Mouse (Mus musculus): ENCODE data around the gene Ttll2. TPM values are rescaled to one million over a fixed set of nuclear protein-coding genes. Genes with fewer than 3 reads are reported as not detected.
"Not testable (repeated sequence)": the region's sequence is repeated elsewhere in the genome, so short reads cannot be mapped to it uniquely, and the experiment has no call there.

The Ttll2 gene
- polyA plus RNA-seq, 1 experiment from 2014 or later: not detected

DNA sequence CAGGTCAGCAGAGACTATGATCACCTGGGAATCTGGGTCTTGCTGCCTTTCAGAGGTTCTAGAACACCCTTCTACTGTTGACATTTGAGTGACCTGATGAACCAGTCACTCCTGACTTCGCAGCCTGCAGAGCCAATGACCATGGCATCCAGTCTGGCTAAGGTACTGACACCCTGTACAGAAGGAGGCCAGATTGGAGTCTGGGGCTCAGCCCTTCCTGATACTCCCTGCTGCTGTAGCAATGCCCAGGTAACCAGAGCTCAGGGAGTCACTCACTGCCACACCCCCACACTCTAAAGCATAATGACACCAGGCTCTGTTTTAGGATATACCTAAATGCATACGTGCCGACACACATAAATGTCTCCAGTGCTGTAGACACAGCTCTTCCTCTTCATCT is 30.2 kb upstream of the Ttll2 start:
- WGBS: 90% methylated on average over 1 of the region's 3 CpGs
- not testable (repeated sequence) for DNase-seq (ENCODE audit: low spot score); H3K9me3 ChIP-seq

DNA sequence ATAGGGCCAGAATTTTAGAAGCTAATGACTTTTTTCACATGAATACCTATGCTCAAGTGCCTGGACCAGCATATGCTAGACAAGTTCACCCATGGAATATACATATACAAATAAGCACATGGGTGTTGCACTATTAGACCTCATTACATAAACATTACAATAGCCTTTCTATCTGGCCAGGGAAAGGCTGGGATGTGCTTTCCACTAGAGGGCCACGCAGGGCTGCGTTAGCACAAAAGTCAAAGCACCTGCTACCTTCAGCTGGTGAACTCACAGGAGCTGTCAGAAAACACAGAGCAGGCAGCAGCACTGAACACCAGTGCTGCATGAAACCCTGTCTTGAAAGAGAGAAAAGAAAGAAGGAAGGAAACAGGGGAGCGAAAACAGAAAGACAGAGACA is 25.4 kb upstream of the Ttll2 start:
- not testable (repeated sequence) for H3K27ac ChIP-seq; H3K36me3 ChIP-seq; H3K9me3 ChIP-seq; H3K4me3 ChIP-seq; H3K27me3 ChIP-seq (ENCODE audit: insufficient read depth, poor library complexity, severe bottlenecking); DNase-seq (ENCODE audit: low spot score); H3K4me1 ChIP-seq (replicated peaks)
- WGBS: 42% methylated on average over 2 of the region's 3 CpGs

More for the DNA sequence above, 30.2 kb upstream of the Ttll2 start:
- H3K27ac ChIP-seq; H3K36me3 ChIP-seq; H3K27me3 ChIP-seq (ENCODE audit: insufficient read depth, poor library complexity, severe bottlenecking); H3K4me1 ChIP-seq (replicated peaks); H3K4me3 ChIP-seq: not testable (repeated sequence)

DNA sequence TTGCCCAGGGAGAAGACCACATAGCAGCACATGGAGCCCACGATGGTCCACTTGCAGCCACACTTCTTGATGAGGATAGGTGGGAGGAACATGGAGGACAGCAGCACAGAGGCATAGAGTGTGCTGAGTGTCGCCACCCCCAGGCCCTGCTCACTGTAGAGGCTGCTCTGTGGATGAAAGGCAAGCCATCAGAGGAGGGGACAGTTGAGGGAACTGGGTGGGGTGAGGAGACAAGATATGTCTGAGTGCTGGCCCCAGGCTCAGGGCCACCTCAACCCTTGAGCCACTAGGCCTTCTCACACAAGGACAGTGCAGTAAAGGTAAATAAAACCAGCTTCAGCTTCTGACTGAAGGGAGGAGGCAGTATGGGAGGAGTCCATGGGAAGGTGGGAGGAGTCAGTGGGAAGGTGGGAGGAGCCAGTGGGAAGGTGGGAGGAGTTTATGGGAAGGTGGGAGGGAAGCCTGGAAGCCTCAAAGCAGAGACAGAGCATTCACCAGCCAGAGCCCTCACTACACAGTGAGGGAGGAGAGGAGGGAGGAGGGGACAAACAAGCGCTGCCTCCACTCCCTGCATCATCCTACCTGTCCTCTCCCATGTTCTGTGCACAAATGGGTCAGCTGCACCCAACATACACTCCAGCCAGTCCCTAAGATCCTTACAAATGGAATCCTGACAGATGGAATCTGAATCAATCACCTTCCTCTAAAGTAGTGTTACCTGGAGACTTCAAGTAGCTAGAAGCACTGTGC is 24.6 kb upstream of the Ttll2 start:
- H3K4me1 ChIP-seq (replicated peaks); H3K27ac ChIP-seq; H3K36me3 ChIP-seq; DNase-seq (ENCODE audit: low spot score); H3K4me3 ChIP-seq; H3K9me3 ChIP-seq; H3K27me3 ChIP-seq (ENCODE audit: insufficient read depth, poor library complexity, severe bottlenecking): not testable (repeated sequence)
- 81% methylated on average over 1 of the region's 3 CpGs for WGBS

DNA sequence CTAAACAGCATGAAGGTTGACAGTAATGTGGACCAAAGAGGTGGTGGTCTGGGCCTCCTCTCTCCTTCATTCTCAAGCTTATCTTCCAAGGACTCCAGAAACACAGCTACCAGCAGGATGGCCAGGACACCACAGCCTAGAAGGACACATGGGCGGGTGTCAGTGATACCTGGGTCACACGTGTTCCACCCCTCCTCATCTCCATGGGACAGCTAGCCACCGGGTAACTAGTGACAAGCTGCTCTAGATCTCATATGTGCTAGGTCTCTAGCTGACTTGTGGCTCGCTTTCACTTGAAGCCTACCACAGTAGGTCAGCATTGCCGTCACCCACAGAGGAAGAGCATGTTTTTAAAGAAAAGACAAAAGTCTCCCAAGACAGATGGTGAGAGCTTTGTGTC is 19.4 kb upstream of the Ttll2 start, which contains the start of gene Gm49630:
Gene Gm49630 (minus strand): TSS at position 101 of the 400 bp plus-strand sequence.
- 76% methylated on average over 3 of the region's 5 CpGs for WGBS
- not testable (repeated sequence) for H3K36me3 ChIP-seq; H3K4me1 ChIP-seq (replicated peaks); H3K4me3 ChIP-seq; H3K27ac ChIP-seq; H3K27me3 ChIP-seq (ENCODE audit: insufficient read depth, poor library complexity, severe bottlenecking); H3K9me3 ChIP-seq; DNase-seq (ENCODE audit: low spot score)

DNA sequence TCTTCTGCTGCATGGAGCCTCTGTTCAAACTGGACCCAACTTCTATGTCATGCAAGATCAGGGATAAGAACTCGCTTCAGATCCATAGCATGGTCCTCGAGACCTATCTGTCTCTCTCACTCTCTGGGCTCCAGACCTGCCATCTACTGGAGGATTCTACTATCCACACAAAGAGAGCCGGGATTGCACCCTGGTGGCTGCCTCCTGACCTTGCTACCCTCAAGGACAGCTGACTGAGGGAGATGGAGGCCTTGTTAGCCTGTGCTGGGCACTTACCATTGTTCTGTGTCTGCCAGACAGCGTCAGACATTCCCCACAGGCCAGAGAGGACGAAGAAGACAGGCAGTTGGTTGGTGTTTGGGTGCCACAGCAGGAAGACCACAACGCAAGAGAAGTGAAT is 16.9 kb upstream of the Ttll2 start:
- H3K4me3 ChIP-seq; H3K4me1 ChIP-seq (replicated peaks); H3K27me3 ChIP-seq (ENCODE audit: insufficient read depth, poor library complexity, severe bottlenecking); H3K9me3 ChIP-seq; DNase-seq (ENCODE audit: low spot score); H3K27ac ChIP-seq; H3K36me3 ChIP-seq: not testable (repeated sequence)
- WGBS: 69% methylated on average over 6 of the region's 6 CpGs

DNA sequence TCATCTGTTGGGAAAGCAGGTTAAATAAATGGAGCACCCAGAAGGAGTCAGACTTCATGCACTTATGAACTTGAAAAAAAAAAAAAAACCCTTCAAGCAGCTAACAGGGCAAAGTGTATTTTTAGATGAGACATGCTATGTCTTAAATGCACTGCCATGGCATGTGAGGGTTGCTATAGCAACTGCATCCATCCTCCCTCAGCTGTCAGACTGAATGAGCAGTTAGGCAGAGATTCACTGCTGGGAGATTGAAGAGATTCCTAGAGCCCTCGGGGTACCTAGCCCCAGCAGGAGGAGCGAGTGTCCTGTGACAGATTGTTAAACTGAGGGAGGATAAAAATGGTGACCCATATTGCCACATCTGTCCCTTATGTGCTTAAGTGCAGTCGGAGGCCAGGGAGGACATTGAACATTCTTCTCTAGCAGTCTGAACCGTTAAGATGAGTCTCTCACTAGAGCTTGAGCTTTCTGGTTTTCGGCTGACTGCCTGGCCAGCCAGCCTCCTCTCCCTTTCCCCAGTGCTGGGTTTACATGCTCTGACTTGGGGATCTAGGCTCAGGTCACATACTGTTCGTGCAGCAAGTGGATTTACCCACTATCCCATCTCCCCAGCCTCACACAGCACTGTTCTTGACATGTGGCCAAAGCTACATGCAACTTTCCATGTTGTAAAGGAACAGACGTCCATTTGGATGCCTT is 14.3 kb upstream of the Ttll2 start:
- H3K27me3 ChIP-seq (ENCODE audit: insufficient read depth, poor library complexity, severe bottlenecking); H3K4me3 ChIP-seq; H3K9me3 ChIP-seq; H3K36me3 ChIP-seq; H3K27ac ChIP-seq; DNase-seq (ENCODE audit: low spot score); H3K4me1 ChIP-seq (replicated peaks): not testable (repeated sequence)
- 51% methylated on average over 5 of the region's 7 CpGs for WGBS

DNA sequence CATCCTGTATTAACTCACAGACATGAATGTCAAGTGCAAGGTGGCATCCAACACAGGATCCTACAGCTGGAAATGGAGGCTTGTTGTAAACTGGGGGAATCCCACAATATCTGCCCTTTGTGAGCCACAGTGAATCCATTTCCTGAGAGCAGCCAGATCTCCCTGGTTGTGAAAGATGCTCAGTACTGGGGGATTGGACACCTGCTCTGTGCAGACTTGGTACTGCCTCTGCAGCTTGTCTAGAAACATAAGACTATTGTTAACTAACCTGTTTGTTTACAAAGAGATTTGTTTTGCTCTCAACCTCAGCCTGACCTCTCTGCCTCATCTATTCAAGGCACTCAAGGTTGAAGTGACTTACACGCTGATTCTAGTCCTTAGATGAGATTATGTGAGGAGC is 13.8 kb upstream of the Ttll2 start:
- not testable (repeated sequence) for H3K36me3 ChIP-seq; DNase-seq (ENCODE audit: low spot score); H3K4me1 ChIP-seq (replicated peaks); H3K27me3 ChIP-seq (ENCODE audit: insufficient read depth, poor library complexity, severe bottlenecking); H3K27ac ChIP-seq; H3K9me3 ChIP-seq; H3K4me3 ChIP-seq
- 80% methylated on average over 1 of the region's 1 CpGs for WGBS

DNA sequence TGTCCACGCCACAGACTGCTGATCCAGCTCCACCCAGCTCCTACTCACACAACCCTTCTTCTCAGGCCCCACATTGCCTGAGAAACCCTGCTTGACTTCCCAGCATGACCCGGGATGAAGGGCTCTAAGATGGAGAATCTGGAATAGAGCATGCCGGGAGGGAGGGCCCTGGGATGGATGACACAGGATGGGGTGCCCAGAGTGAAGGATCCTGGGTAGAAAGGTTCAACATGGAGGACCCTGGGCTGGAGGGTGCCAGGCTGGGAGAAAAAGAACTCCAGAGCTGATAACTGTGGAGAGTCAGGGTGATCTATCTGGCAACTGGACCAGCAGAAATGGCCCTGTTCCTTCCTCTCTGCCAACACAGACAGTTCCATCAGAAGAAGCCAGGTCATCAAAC is 13.1 kb upstream of the Ttll2 start:
- not testable (repeated sequence) for H3K9me3 ChIP-seq; H3K27ac ChIP-seq; DNase-seq (ENCODE audit: low spot score); H3K36me3 ChIP-seq; H3K4me1 ChIP-seq (replicated peaks); H3K27me3 ChIP-seq (ENCODE audit: insufficient read depth, poor library complexity, severe bottlenecking); H3K4me3 ChIP-seq
- 78% methylated on average over 1 of the region's 3 CpGs for WGBS

DNA sequence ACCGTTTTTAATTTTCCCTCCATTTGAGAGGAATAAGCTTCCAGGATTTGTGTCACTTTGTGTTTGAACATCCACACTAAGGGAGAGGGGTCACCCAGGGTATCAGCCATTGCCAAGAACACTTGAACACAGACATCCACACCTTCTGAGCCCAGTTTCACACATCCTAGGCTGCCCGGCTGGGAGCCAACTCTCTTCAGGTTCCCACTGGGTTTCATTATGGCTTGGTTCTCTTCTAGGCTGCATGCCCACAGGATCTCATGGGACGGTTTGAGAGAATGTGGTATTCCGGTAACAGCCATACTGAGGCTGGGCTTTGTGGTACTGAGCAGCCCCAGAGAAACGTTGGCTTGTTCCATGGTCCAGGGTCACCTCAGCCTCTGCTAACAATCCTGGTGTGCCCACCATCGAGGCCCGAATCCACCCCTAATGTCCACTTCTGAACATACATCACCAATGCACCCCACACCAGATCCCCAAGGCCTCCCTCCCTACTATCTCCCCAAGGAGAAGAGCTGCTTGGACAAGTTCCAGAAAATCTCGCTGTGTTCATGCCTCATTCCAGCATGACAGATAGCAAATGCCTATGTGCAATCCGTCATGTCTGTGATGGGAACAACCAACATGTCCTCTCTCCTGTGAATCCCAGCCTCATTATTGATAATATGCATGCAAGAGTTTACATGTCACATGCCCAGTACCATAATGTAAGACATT is 8.4 kb upstream of the Ttll2 start:
- not testable (repeated sequence) for H3K27ac ChIP-seq; H3K4me1 ChIP-seq (replicated peaks); H3K27me3 ChIP-seq (ENCODE audit: insufficient read depth, poor library complexity, severe bottlenecking); DNase-seq (ENCODE audit: low spot score); H3K36me3 ChIP-seq; H3K4me3 ChIP-seq; H3K9me3 ChIP-seq
- WGBS: 88% methylated on average over 9 of the region's 9 CpGs

DNA sequence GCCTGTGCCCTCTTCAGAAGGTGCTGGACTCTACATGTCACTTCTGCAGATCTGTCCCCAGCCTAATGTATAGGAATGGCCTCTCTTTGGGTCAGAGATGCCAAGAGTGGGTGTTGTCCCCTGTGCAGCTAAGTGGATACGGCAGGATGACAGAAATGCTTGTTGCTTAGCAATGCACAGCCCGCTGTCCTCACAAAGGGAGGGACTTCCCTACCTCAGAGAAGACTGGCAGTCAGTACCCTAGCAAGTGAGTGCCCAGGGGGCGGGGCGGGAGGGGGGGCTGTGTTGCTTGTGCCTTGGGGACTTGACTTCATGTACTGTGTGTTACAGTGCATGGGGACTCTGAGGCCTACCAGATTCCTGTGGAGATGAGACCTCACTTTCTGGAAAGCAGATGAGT is 7.3 kb upstream of the Ttll2 start:
- 79% methylated on average over 4 of the region's 4 CpGs for WGBS
- DNase-seq (ENCODE audit: low spot score); H3K4me3 ChIP-seq; H3K4me1 ChIP-seq (replicated peaks); H3K36me3 ChIP-seq; H3K27me3 ChIP-seq (ENCODE audit: insufficient read depth, poor library complexity, severe bottlenecking); H3K27ac ChIP-seq; H3K9me3 ChIP-seq: not testable (repeated sequence)

DNA sequence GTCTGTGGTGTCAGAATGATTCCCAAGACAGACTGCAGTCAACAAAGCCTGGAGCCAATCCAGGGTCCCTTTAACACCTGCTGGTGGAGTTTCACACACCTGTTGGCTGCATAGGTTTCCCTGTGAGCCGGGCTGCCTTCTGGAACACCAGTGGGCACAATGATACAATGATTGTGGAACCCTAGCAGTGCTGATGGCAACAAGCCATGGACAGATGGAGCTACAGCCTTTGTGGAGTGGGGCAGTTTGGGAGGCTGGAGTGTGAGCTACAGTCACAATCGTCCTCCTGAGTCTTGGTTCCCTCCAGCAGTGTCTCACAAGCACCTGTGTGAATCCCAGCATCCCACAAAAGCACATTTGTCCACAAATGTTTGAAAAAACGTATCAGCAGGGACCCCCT is 3.7 kb downstream of the Ttll2 start:
- not testable (repeated sequence) for DNase-seq (ENCODE audit: low spot score)

DNA sequence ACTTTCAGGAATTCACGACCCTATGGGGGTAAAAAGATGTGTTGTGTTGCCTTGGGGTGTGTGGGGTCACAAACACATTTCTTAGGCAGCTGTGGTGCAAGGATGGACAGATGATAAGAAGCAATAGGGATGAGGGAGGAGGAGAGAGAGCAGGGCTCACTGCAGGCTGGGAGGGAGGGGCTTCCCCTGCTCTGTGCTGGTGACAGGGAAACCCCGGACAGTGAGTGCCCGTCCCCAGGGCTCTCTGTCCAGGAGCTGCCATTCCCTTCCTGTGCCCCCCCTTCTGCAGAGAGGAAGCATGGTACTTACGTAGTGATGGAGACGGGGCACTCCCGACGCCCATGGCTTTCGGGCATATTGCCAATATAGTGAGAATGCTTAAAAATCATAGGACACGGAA is 15.1 kb downstream of the Ttll2 start:
- not testable (repeated sequence) for H3K27me3 ChIP-seq (ENCODE audit: insufficient read depth, poor library complexity, severe bottlenecking); DNase-seq (ENCODE audit: low spot score); H3K36me3 ChIP-seq; H3K27ac ChIP-seq; H3K4me3 ChIP-seq; H3K4me1 ChIP-seq (replicated peaks); H3K9me3 ChIP-seq
- 80% methylated on average over 9 of the region's 9 CpGs for WGBS

More for the DNA sequence above, 3.7 kb downstream of the Ttll2 start:
- H3K36me3 ChIP-seq; H3K4me3 ChIP-seq; H3K4me1 ChIP-seq (replicated peaks); H3K27me3 ChIP-seq (ENCODE audit: insufficient read depth, poor library complexity, severe bottlenecking); H3K27ac ChIP-seq; H3K9me3 ChIP-seq: not testable (repeated sequence)
- WGBS: 76% methylated on average over 2 of the region's 3 CpGs

DNA sequence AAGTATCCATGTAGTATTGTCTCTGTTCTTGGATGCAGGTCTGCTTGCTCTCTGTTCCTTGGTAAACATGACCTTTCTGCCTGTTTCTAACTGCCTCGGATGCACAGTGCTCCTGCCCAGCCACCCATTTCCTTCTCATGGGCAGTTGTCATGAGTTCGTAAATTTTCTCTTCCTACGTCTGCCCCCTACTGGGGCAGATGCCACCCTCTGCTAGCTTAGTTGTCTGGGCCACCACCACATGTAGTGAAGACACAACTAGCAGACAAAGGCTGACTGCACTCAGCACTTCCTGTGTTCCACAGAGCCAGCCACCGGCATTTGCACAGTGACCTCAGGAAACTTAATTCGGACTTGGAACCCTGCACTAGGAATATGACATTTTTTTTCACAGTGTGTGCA is 19.8 kb downstream of the Ttll2 start:
- H3K4me3 ChIP-seq; H3K9me3 ChIP-seq; H3K27ac ChIP-seq; DNase-seq (ENCODE audit: low spot score); H3K27me3 ChIP-seq (ENCODE audit: insufficient read depth, poor library complexity, severe bottlenecking); H3K36me3 ChIP-seq; H3K4me1 ChIP-seq (replicated peaks): not testable (repeated sequence)
- 87% methylated on average over 3 of the region's 5 CpGs for whole genome bisulfite sequencing

Measured in hindbrain, embryonic 10.5 days (tissue).